In the genomic region with DNA sequence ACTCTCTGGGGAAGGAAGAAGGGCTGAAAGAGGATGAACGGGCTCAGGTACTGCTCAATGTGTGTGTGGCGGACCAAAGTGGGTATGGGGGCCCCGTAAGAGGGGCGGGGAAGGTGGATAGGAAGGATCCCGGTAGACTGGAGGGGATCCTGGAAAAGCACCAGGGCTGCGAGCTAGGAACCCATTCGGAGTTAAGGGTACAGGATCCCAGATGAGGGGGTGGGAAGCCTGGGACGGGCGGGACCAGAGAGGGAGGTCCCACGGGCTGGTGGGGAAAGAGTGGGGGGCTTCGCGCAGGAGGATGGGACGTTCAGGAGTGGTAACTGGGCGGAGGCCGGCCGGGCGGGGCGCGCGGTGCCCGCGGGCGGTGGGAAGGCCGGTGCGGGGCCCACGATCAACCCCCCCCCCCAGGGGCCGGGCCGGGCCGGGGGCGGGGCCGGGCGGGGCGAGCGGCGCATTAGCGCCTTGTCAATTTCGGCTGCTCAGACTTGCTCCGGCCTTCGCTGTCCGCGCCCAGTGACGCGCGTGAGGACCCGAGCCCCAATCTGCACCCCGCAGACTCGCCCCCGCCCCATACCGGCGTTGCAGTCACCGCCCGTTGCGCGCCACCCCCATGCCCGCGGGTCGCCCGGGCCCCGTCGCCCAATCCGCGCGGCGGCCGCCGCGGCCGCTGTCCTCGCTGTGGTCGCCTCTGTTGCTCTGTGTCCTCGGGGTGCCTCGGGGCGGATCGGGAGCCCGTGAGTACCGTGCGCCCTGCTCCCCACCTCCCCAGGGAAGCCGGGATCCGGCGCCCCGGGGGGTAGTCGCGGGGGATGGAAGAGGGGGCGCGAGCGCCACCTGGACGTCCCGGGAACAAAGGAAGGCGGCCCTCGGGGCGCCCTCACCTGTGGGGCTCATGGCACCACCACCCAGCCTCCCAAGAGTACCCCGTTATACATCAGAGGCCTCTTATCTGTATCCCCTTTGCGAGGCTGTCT, we compare ENCODE assay signal across 9 mouse cellular contexts. TPM values are rescaled to one million over a fixed set of nuclear protein-coding genes. Genes with fewer than 3 reads are reported as not detected.
A peak's percentile ranks its signal among the peaks of the same experiment; 100 is the strongest.
DNase-seq lines count a peak whose midpoint lies in the region; ATAC-seq and TF ChIP-seq lines count a peak whose summit lies in the region.
"Had no signal": no experiment of that assay in that cellular context is flagged by ENCODE, and none has a peak within 500 bp of the region (broad histone marks: within the 10 kb centered on the region; RNA-seq: fewer than 3 reads in every experiment).

Crlf1 (plus strand) TSS at position 495 of the 977 bp plus-strand sequence.

- intact Hi-C loops in left cerebral cortex, postnatal 36 days (cut with DNase I), result no loop called here

- DNase-seq in liver, adult 2 months (ENCODE audit: extremely low read depth, low read depth, low spot score), result no peak
- no peak for DNase-seq in liver
- peak; percentile 65 for DNase-seq in limb, embryonic 11.5 days (ENCODE audit: low spot score)
- no peak for DNase-seq in left cerebral cortex, postnatal 36 days (ENCODE audit: low spot score in 2 of 2)
- no peak for DNase-seq in adrenal gland, postnatal 25 days
- no peak for DNase-seq in urinary bladder, postnatal 14 days (ENCODE audit: low spot score)

- H3K4me2 ChIP-seq in forebrain, embryonic 12.5 days, result peak within 1 kb of the TSS; percentile 56
- H3K4me2 ChIP-seq in limb, embryonic 11.5 days (ENCODE audit: low read depth, severe bottlenecking), result peak within 1 kb of the TSS; percentile 94
- H3K4me2 ChIP-seq in neural tube, embryonic 15.5 days, result peak within 1 kb of the TSS; percentile 63

- H3K9me3 ChIP-seq in forebrain, embryonic 12.5 days, result no peaks in the 10 kb centered on the region
- no peaks in the 10 kb centered on the region for H3K9me3 ChIP-seq in limb, embryonic 11.5 days (ENCODE audit: control insufficient read depth, low read length)
- H3K9me3 ChIP-seq in neural tube, embryonic 15.5 days (replicated peaks), result no peaks in the 10 kb centered on the region

- H3K36me3 ChIP-seq in liver, adult 2 months (ENCODE audit: control insufficient read depth, insufficient read depth, low read length), result no peaks in the 10 kb centered on the region
- no peaks in the 10 kb centered on the region for H3K36me3 ChIP-seq in forebrain, embryonic 12.5 days (replicated peaks)
- H3K36me3 ChIP-seq in limb, embryonic 11.5 days (ENCODE audit: control insufficient read depth, insufficient read depth, low read length), result no peaks in the 10 kb centered on the region
- H3K36me3 ChIP-seq in neural tube, embryonic 15.5 days, result no peaks in the 10 kb centered on the region

- TF ChIP-seq POLR2A in liver, adult 2 months (IDR thresholded peaks at IDR 0.05; ENCODE audit: extremely low read depth, insufficient read depth, low read length), result no peak

- H3K4me1 ChIP-seq in liver, adult 2 months (ENCODE audit: control insufficient read depth, insufficient read depth, low read length), result peaks cover 2% of the 10 kb centered on the region
- H3K4me1 ChIP-seq in forebrain, embryonic 12.5 days, result peaks cover 55% of the 10 kb centered on the region
- H3K4me1 ChIP-seq in limb, embryonic 11.5 days (ENCODE audit: control insufficient read depth, insufficient read depth, low read length), result peaks cover 73% of the 10 kb centered on the region
- peaks cover 61% of the 10 kb centered on the region for H3K4me1 ChIP-seq in neural tube, embryonic 15.5 days

- no peak within 1 kb of the TSS for H3K27ac ChIP-seq in liver, adult 2 months (replicated peaks; ENCODE audit: insufficient read depth, low read depth, low read length)
- no peak within 1 kb of the TSS for H3K27ac ChIP-seq in forebrain, embryonic 12.5 days
- H3K27ac ChIP-seq in limb, embryonic 11.5 days (replicated peaks; ENCODE audit: low read depth, low read length), result peak within 1 kb of the TSS; percentile 56
- no peak within 1 kb of the TSS for H3K27ac ChIP-seq in neural tube, embryonic 15.5 days (replicated peaks)
- H3K27ac ChIP-seq: macrophage had no signal

- H3K4me3 ChIP-seq in liver, adult 2 months (ENCODE audit: insufficient read depth, low read depth, low read length), result peak within 1 kb of the TSS; percentile 10; the same call in 1 of the 2 replicates
- peak within 1 kb of the TSS; percentile 39 for H3K4me3 ChIP-seq in forebrain, embryonic 12.5 days (replicated peaks)
- peak within 1 kb of the TSS; percentile 72 for H3K4me3 ChIP-seq in limb, embryonic 11.5 days (ENCODE audit: low read depth, low read length)
- H3K4me3 ChIP-seq in neural tube, embryonic 15.5 days (replicated peaks), result peak within 1 kb of the TSS; percentile 35

- TF ChIP-seq CTCF in liver, adult 2 months (IDR thresholded peaks at IDR 0.05; ENCODE audit: low read depth, low read length), result no peak

- no peaks in the 10 kb centered on the region for H3K79me2 ChIP-seq in liver, adult 2 months (ENCODE audit: control insufficient read depth, insufficient read depth, low read length)

- 0 out of 2 replicates have a peak, but pooled peaks have one; percentile 12 for ATAC-seq in forebrain, embryonic 12.5 days (ENCODE audit: low FRiP score)
- no peak for ATAC-seq in limb, embryonic 11.5 days (ENCODE audit: insufficient number of reproducible peaks, low FRiP score, low TSS enrichment, low read depth)
- no peak for ATAC-seq in neural tube, embryonic 15.5 days (ENCODE audit: low FRiP score)

- H3K9ac ChIP-seq in liver, adult 2 months (ENCODE audit: low read depth, low read length), result no peak within 1 kb of the TSS
- H3K9ac ChIP-seq in forebrain, embryonic 12.5 days, result peak within 1 kb of the TSS; percentile 0; the same call in 1 of the 2 replicates
- peak within 1 kb of the TSS; percentile 75 for H3K9ac ChIP-seq in limb, embryonic 11.5 days (ENCODE audit: low read length)
- peak within 1 kb of the TSS; percentile 26 for H3K9ac ChIP-seq in neural tube, embryonic 15.5 days (replicated peaks)

- peaks cover 39% of the 10 kb centered on the region for H3K27me3 ChIP-seq in liver, adult 2 months (ENCODE audit: control insufficient read depth, insufficient read depth, low read length)
- peaks cover 100% of the 10 kb centered on the region for H3K27me3 ChIP-seq in forebrain, embryonic 12.5 days
- peaks cover 37% of the 10 kb centered on the region for H3K27me3 ChIP-seq in limb, embryonic 11.5 days (ENCODE audit: control insufficient read depth, insufficient read depth, low read length)
- H3K27me3 ChIP-seq in neural tube, embryonic 15.5 days (replicated peaks), result peaks cover 99% of the 10 kb centered on the region

- WGBS in liver, adult 2 months, result 3% methylated on average over 75 of the region's 93 CpGs
- under 1% methylated on average over 61 of the region's 93 CpGs for WGBS in forebrain, embryonic 12.5 days
- under 1% methylated on average over 65 of the region's 93 CpGs for WGBS in limb, embryonic 11.5 days
- under 1% methylated on average over 55 of the region's 93 CpGs for WGBS in neural tube, embryonic 15.5 days

RNA-seq across cellular contexts. Expression of gene Crlf1, which starts in this region (rescaled TPM):
- not detected in 2 replicates for total RNA-seq in liver, adult 2 months (2014; rRNA removed)
- not detected in 2 replicates for polyA plus RNA-seq in liver, adult 2 months (2012; rRNA removed)
- 1.6 and 2.8 TPM in 2 replicates for polyA plus RNA-seq in forebrain, embryonic 12.5 days (2016; fragmentation: Nextera tagmentation; extraction: Ambion mirVana)
- 85.8 and 102 TPM in 2 replicates for polyA plus RNA-seq in limb, embryonic 11.5 days (2014; fragmentation: Nextera tagmentation; extraction: Ambion mirVana)
- polyA plus RNA-seq in neural tube, embryonic 15.5 days (2015; fragmentation: Nextera tagmentation; extraction: Ambion mirVana), result 7.9 and 8.7 TPM in 2 replicates
- 1 to 10 TPM; 4.1 to 4.6 TPM for total RNA-seq in left cerebral cortex, postnatal 36 days (2021)
- 0.18 TPM in 1 of 2 replicates, not detected in the other for total RNA-seq in adrenal gland, postnatal 25 days (2021)
- polyA plus RNA-seq: macrophage had no signal

Comparison
In these comparisons a context has a peak if more than half of its experiments do, and no peak if none do; other contexts are left out.
1. H3K4me3 ChIP-seq: peak in every context shown above with its lines; median percentile 72 in limb, embryonic 11.5 days; 39 in forebrain, embryonic 12.5 days; 35 in neural tube, embryonic 15.5 days; 10 in liver, adult 2 months.